Comparison of ENCODE assay signal across 9 mouse cellular contexts in the genomic region with DNA sequence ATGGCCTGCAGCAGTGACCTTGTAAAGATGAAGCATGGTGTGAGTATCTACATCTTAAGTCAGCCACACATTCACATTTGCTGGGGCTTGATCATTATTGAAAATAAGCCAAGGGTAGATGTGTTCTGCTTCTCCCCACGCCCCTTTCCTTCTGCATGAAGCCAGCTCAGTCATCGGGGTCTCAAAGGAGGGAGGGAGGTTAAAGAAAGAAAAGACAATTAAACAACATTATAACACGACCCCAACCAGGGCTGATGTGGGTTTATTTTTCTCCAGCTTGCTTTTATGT.
DNase-seq lines count a peak whose midpoint lies in the region; ATAC-seq and TF ChIP-seq lines count a peak whose summit lies in the region.
"Had no signal": no experiment of that assay in that cellular context is flagged by ENCODE, and none has a peak within 500 bp of the region (broad histone marks: within the 10 kb centered on the region; RNA-seq: fewer than 3 reads in every experiment).

No protein-coding gene starts in this region.

- no peak for DNase-seq in liver, adult 2 months (ENCODE audit: extremely low read depth, low read depth, low spot score)
- DNase-seq in liver (no peak), NIH3T3 (ENCODE audit: low read depth) (peak; percentile 46)
- no peak for DNase-seq in liver, embryonic 11.5 days (ENCODE audit: low spot score)
- no peak for DNase-seq in layer of hippocampus, adult 11-12 months (ENCODE audit: low spot score)
- DNase-seq in T-cell, adult 2 months (ENCODE audit: low spot score), result no peak

- no peaks in the 10 kb centered on the region for H3K79me2 ChIP-seq in liver, adult 2 months (ENCODE audit: control insufficient read depth, insufficient read depth, low read length)

- no peak for ATAC-seq in liver, embryonic 11.5 days (replicated peaks; ENCODE audit: low FRiP score)

- no peak for TF ChIP-seq POLR2A in liver, adult 2 months (IDR thresholded peaks at IDR 0.05; ENCODE audit: extremely low read depth, insufficient read depth, low read length)

- no peak overlapping the region for H3K4me3 ChIP-seq in liver, adult 2 months (ENCODE audit: insufficient read depth, low read depth, low read length)
- peak overlapping the region; percentile 85; the same call in 1 of the 2 replicates for H3K4me3 ChIP-seq in E14TG2a.4 (replicated peaks; ENCODE audit: low read length)
- peak overlapping the region; percentile 56 for H3K4me3 ChIP-seq in liver, embryonic 11.5 days (ENCODE audit: low read depth, low read length)

- peak overlapping the region; percentile 36 for H3K27ac ChIP-seq in liver, adult 2 months (replicated peaks; ENCODE audit: insufficient read depth, low read depth, low read length)
- H3K27ac ChIP-seq in liver, embryonic 11.5 days (ENCODE audit: low read depth, low read length), result no peak overlapping the region
- H3K27ac ChIP-seq: embryonic facial prominence, embryonic 13.5 days; neural tube, embryonic 12.5 days had no signal

- TF ChIP-seq CTCF in liver, adult 2 months (IDR thresholded peaks at IDR 0.05; ENCODE audit: low read depth, low read length), result no peak
- TF ChIP-seq CTCF in E14TG2a.4 (conservative IDR thresholded peaks at IDR 0.05; ENCODE audit: low read length), result no peak

- H3K4me2 ChIP-seq in liver, embryonic 11.5 days, result peak overlapping the region; percentile 75

- H3K9ac ChIP-seq in liver, adult 2 months (ENCODE audit: low read depth, low read length), result no peak overlapping the region
- peak overlapping the region; percentile 75 for H3K9ac ChIP-seq in liver, embryonic 11.5 days (ENCODE audit: low read depth, low read length)
- H3K9ac ChIP-seq: neural tube, embryonic 12.5 days had no signal

- H3K27me3 ChIP-seq in liver, adult 2 months (ENCODE audit: control insufficient read depth, insufficient read depth, low read length), result no peaks in the 10 kb centered on the region
- H3K27me3 ChIP-seq in E14TG2a.4 (ENCODE audit: insufficient read depth, low read length), result no peaks in the 10 kb centered on the region
- H3K27me3 ChIP-seq in liver, embryonic 11.5 days (replicated peaks; ENCODE audit: control insufficient read depth, insufficient read depth, low read length), result no peaks in the 10 kb centered on the region
- H3K27me3 ChIP-seq: embryonic facial prominence, embryonic 13.5 days; neural tube, embryonic 12.5 days had no signal

- WGBS in liver, adult 2 months, result 67% methylated on average over 3 of the region's 3 CpGs
- WGBS in liver, embryonic 11.5 days, result 77% methylated on average over 3 of the region's 3 CpGs

- no peaks in the 10 kb centered on the region for H3K36me3 ChIP-seq in liver, adult 2 months (ENCODE audit: control insufficient read depth, insufficient read depth, low read length)
- peaks cover 29% of the 10 kb centered on the region for H3K36me3 ChIP-seq in E14TG2a.4 (ENCODE audit: insufficient read depth, low read length)
- peaks cover 18% of the 10 kb centered on the region; the same call in 1 of the 2 replicates for H3K36me3 ChIP-seq in liver, embryonic 11.5 days (ENCODE audit: control insufficient read depth, insufficient read depth, low read length)

- H3K9me3 ChIP-seq in E14TG2a.4 (ENCODE audit: low read length), result peaks cover 36% of the 10 kb centered on the region
- H3K9me3 ChIP-seq in liver, embryonic 11.5 days (ENCODE audit: control insufficient read depth, low read length), result no peaks in the 10 kb centered on the region
- H3K9me3 ChIP-seq: embryonic facial prominence, embryonic 13.5 days; neural tube, embryonic 12.5 days had no signal

- peaks cover 2% of the 10 kb centered on the region; the same call in 1 of the 2 replicates for H3K4me1 ChIP-seq in liver, adult 2 months (ENCODE audit: control insufficient read depth, insufficient read depth, low read length)
- H3K4me1 ChIP-seq in E14TG2a.4 (replicated peaks; ENCODE audit: low read depth, low read length), result peaks cover 21% of the 10 kb centered on the region; the same call in 1 of the 2 replicates
- H3K4me1 ChIP-seq in liver, embryonic 11.5 days (replicated peaks; ENCODE audit: control insufficient read depth, insufficient read depth, low read length), result peaks cover 12% of the 10 kb centered on the region
